Mouse (Mus musculus): ENCODE measurements around the gene Mrgprg. TPM values are rescaled to one million over a fixed set of nuclear protein-coding genes. Genes with fewer than 3 reads are reported as not detected.

Gene Mrgprg
- total RNA-seq, 1 experiment from 2014 or later: 0.85 TPM

GRCm38 (mm10) chr7:143755357-143756124 is 11.3 kb downstream of the Mrgprg start:
- DNase-seq: peak; percentile 49

GRCm38 (mm10) chr7:143753990-143754715 is 12.6 kb downstream of the Mrgprg start:
- DNase-seq: peak; percentile 81

GRCm38 (mm10) chr7:143752606-143753005 is 14.2 kb downstream of the Mrgprg start:
- peak; percentile 12 for DNase-seq

- peak; percentile 12 for DNase-seq
Measured at GRCm38 (mm10) chr7:143752056-143752455, 14.7 kb downstream of the Mrgprg start.

- DNase-seq: peak; percentile 3
Measured at GRCm38 (mm10) chr7:143751380-143751779, 15.4 kb downstream of the Mrgprg start.

DNA sequence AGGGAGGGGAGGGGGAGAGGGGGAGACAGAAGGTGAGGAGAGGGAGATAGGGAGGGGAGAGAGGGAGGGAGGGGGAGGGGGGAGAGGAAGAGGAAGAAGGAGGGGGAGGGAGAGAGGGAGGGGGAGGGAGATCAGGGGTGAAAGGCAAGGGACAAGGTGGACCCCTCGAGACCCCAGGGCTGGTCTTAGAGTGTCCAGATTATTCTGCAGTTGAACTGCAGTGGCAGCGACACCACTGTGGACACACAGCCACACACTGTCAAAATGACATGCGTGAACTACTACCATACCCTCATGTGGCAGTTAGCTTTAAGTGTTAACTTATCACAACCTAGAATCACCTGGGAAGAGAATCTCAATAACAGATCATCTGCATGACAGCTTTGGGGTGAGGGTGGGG is 17.7 kb downstream of the Mrgprg start:
- DNase-seq: no peak

GRCm38 (mm10) chr7:143748041-143748868 is 18.5 kb downstream of the Mrgprg start:
- peak; percentile 92 for DNase-seq

DNA sequence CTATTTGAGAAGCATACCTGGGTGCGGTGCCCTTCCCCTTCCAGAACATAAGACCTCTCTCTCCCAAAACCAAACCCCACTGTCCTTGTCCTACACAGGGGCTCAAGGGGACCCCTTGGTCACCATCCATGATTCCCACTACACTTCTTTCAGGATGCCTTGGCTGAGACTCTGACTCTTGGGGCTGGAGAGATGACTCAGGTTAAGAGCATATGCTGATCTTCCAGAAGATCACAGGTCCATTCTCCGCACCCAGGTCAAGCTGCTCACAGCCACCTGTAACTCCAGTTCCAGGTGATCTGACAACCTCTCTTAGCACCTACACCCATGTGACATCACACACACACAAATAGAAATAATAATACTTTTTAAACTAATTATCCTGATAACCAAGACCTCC is 26.1 kb downstream of the Mrgprg start:
- DNase-seq: no peak

GRCm38 (mm10) chr7:143739511-143740461 is 27.0 kb downstream of the Mrgprg start:
- peak; percentile 93 for DNase-seq

DNA sequence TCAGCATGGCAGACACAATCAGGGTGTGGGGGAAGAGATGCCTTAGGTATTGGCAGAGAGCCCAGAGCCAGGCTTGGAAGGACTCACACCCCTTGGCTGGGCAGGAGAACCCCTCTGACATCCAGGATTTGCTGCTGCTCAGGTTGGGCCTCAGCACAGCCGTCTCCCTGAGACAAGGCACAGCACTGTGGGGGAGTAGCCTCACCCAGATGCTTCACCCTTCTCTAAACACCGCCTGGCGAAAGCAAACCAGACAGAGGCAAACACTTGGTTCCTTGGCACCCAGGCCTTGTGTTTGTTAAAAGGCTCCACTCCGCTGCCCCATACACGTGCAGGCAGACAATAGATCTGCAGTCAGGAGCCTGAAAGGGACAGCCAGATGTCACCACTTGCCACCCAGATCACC is 28.2 kb downstream of the Mrgprg start:
- peak; percentile 23 for DNase-seq

- no peak for DNase-seq
Measured at GRCm38 (mm10) chr7:143738194-143738593, 28.6 kb downstream of the Mrgprg start.

DNA sequence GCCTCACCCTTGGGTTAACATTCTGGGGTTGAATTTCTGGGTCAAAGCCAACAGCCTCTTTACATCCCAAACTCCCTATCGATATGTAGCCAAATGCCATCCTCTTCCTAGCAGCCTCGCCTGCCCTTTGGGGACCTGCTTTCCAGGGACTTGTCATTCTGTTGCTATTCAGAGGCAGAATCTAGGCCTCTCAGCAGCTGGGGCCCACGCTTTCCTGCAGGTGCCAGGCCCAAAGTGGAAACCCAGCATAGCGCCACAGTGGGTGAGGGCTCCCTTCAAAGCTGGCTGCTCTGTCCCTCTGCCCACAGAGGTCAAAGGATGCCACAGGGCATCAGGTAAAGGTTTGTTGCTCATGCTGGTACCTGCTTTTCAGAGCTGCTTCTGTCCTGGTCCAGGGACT is 33.0 kb downstream of the Mrgprg start:
- no peak for DNase-seq

- DNase-seq: peak; percentile 39
Measured at GRCm38 (mm10) chr7:143729886-143730285, 36.9 kb downstream of the Mrgprg start.

- DNase-seq: no peak
Measured at GRCm38 (mm10) chr7:143726396-143726795, 40.4 kb downstream of the Mrgprg start.

GRCm38 (mm10) chr7:143723841-143724240 is 43.0 kb downstream of the Mrgprg start:
- no peak for DNase-seq

DNA sequence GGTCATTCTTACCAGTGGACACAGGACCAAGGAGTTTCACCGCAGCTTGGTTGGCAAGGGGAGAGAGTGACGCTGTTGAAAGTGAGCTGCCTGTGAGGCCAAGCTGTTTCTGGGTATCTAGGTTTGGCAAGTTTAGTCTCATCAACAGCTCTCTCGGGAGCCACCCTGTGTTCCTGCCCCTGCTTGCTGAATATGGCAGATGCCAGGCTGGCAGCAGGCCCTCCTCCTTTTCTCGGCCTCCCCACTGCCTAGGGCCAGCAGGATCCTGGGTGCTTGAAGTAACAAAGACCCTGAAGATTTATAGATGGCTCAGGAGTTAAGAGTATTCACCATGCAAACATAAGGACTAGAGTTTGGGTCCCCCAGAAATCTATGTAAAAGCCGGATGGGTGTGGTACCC is 44.1 kb downstream of the Mrgprg start:
- peak; percentile 26 for DNase-seq

GRCm38 (mm10) chr7:143717811-143718210 is 49.0 kb downstream of the Mrgprg start:
- no peak for DNase-seq

Data from adrenal gland, postnatal 14 days (tissue).